Mouse (Mus musculus) neural tube, embryonic 13.5 days (tissue): ENCODE data around the gene Tle3. TPM values are rescaled to one million over a fixed set of nuclear protein-coding genes. Genes with fewer than 3 reads are reported as not detected.

Experiments
- ATAC-seq: fragments of 200-750 bp; cut with Nextera tagmentation; 2 replicates; pipeline ENCODE4 v1.8.0; 2017; ENCODE audit warnings: low read depth, mild to moderate bottlenecking, moderate TSS enrichment, moderate library complexity
- H3K27ac ChIP-seq: fragments of 300-500 bp; sonication (generic); replicated peaks from 2 replicates; pipeline ENCODE4 v1.5.1; 2015; ENCODE audit warnings: moderate library complexity, mild to moderate bottlenecking, inconsistent platforms
- H3K27me3 ChIP-seq: fragments of 300-500 bp; sonication (generic); 2 replicates; pipeline ENCODE4 v1.6.1; 2015; ENCODE audit warnings: mild to moderate bottlenecking, inconsistent platforms
- H3K36me3 ChIP-seq: fragments of 300-500 bp; sonication (generic); 2 replicates; pipeline ENCODE4 v1.6.1; 2015; ENCODE audit warnings: mild to moderate bottlenecking, inconsistent platforms
- H3K4me1 ChIP-seq: fragments of 300-500 bp; sonication (generic); replicated peaks from 2 replicates; pipeline ENCODE4 v1.6.1; 2015; ENCODE audit warnings: inconsistent platforms
- H3K4me2 ChIP-seq: fragments of 300-500 bp; sonication (generic); 2 replicates; pipeline ENCODE4 v1.6.1; 2015; ENCODE audit warnings: inconsistent platforms, mild to moderate bottlenecking, moderate library complexity
- H3K4me3 ChIP-seq: fragments of 300-500 bp; sonication (generic); 2 replicates; pipeline ENCODE4 v1.5.1; 2015; ENCODE audit warnings: mild to moderate bottlenecking, inconsistent platforms
- H3K9ac ChIP-seq: fragments of 300-500 bp; sonication (generic); 2 replicates; pipeline ENCODE4 v1.6.1; 2015; ENCODE audit warnings: moderate library complexity, mild to moderate bottlenecking, inconsistent platforms
- H3K9me3 ChIP-seq: fragments of 300-500 bp; sonication (generic); 2 replicates; pipeline ENCODE4 v1.6.1; 2016; ENCODE audit warnings: inconsistent platforms
- WGBS: fragments of 180-500 bp; shearing (Covaris S2); methylation state at CpG from one replicate; pipeline ENCODE4 v1.1.7; 2015; 5-methylcytosine and 5-hydroxymethylcytosine counted together
- polyA plus RNA-seq: library from polyadenylated mRNA; unstranded; fragments of >200 nt; fragmentation: Nextera tagmentation; extraction: Ambion mirVana; gene quantifications from 2 replicates; pipeline ENCODE4 v1.2.1, GENCODE M21; 2015

Gene Tle3
- polyA plus RNA-seq, 1 experiment from 2014 or later, result 31.1 TPM

GRCm38 (mm10) chr9:61389404-61389701, 17.2 kb downstream of the Tle3 start:
- H3K4me1 ChIP-seq, result peaks cover 84% of the 10 kb centered on the region
- H3K4me3 ChIP-seq, result no peak overlapping the region
- H3K27ac ChIP-seq, result no peak overlapping the region
- no peak overlapping the region for H3K9ac ChIP-seq
- peaks cover 7% of the 10 kb centered on the region; the same call in 1 of the 2 replicates for H3K27me3 ChIP-seq
- peaks cover 45% of the 10 kb centered on the region for H3K36me3 ChIP-seq
- ATAC-seq, result no peak
- 78% methylated on average over 7 of the region's 7 CpGs for WGBS
- H3K4me2 ChIP-seq, result no peak overlapping the region
- no peaks in the 10 kb centered on the region for H3K9me3 ChIP-seq

- Histone ChIP-seq H3K9me3 (no peaks in the 10 kb centered on the region), H3K4me1 (peaks cover 81% of the 10 kb centered on the region), H3K27ac (no peak overlapping the region; the same call in 1 of the 2 replicates), H3K4me3 (no peak overlapping the region), H3K27me3 (peaks cover 12% of the 10 kb centered on the region; the same call in 1 of the 2 replicates), H3K4me2 (no peak overlapping the region), H3K36me3 (peaks cover 62% of the 10 kb centered on the region), H3K9ac (peak overlapping the region; percentile 39; the same call in 1 of the 2 replicates)
- no peak for ATAC-seq
- WGBS, result 56% methylated on average over 5 of the region's 5 CpGs
These were observed 19.6 kb downstream of the Tle3 start for GRCm38 (mm10) chr9:61391570-61392337.

DNA sequence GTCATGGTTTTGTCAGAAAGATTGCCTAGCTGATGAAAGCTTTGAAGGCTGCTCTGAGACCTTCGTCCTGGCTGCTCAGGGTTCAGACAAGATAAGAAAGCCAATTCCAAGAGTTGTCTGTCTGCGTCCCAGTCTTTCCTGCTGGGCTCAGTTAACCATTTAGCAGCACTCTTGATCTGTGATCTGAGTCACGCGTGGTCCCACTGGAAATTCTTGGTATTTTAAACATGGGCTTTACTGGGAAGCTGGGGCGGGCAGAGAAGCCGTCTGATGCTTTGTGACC, 20.1 kb downstream of the Tle3 start:
- H3K4me3 ChIP-seq, result no peak overlapping the region
- H3K4me1 ChIP-seq, result peaks cover 81% of the 10 kb centered on the region
- H3K9ac ChIP-seq, result peak overlapping the region; percentile 39; the same call in 1 of the 2 replicates
- no peak overlapping the region; the same call in 1 of the 2 replicates for H3K27ac ChIP-seq
- no peak for ATAC-seq
- H3K9me3 ChIP-seq, result no peaks in the 10 kb centered on the region
- no peak overlapping the region for H3K4me2 ChIP-seq
- H3K27me3 ChIP-seq, result peaks cover 12% of the 10 kb centered on the region; the same call in 1 of the 2 replicates
- WGBS, result 59% methylated on average over 6 of the region's 6 CpGs
- H3K36me3 ChIP-seq, result peaks cover 59% of the 10 kb centered on the region

GRCm38 (mm10) chr9:61393161-61393560, 21.0 kb downstream of the Tle3 start:
- no peaks in the 10 kb centered on the region for H3K9me3 ChIP-seq
- WGBS, result 82% methylated on average over 6 of the region's 6 CpGs
- peaks cover 12% of the 10 kb centered on the region; the same call in 1 of the 2 replicates for H3K27me3 ChIP-seq
- ATAC-seq, result no peak
- H3K4me3 ChIP-seq, result no peak overlapping the region
- peaks cover 81% of the 10 kb centered on the region for H3K4me1 ChIP-seq
- H3K9ac ChIP-seq, result no peak overlapping the region
- peaks cover 58% of the 10 kb centered on the region for H3K36me3 ChIP-seq
- no peak overlapping the region for H3K4me2 ChIP-seq
- H3K27ac ChIP-seq, result no peak overlapping the region

DNA sequence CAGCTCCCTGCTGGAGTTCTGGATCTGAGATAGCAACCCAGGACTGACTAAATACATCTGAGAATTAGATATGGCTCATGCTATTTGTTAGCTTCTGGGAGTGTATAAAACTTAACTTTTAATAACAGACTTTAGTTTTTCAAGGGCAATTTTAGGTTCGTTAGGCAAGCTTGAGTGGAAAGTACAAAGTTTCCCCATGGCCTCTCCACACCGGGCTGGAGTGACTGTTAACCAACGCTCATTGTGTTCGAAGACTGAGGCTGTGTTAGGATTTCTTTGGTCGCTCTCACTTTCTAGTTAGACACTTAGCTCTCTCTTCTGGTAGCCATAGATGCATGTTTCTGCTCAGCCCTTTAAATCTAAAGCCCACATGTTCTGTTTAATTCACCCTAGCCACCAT, 21.7 kb downstream of the Tle3 start:
- Histone ChIP-seq H3K4me3 (no peak overlapping the region), H3K9me3 (no peaks in the 10 kb centered on the region), H3K36me3 (peaks cover 62% of the 10 kb centered on the region), H3K9ac (no peak overlapping the region), H3K4me1 (peaks cover 81% of the 10 kb centered on the region), H3K4me2 (no peak overlapping the region), H3K27me3 (peaks cover 12% of the 10 kb centered on the region; the same call in 1 of the 2 replicates), H3K27ac (no peak overlapping the region)
- ATAC-seq, result no peak
- 94% methylated on average over 5 of the region's 5 CpGs for whole genome bisulfite sequencing

GRCm38 (mm10) chr9:61395071-61395470, 22.9 kb downstream of the Tle3 start:
- ATAC-seq, result no peak

GRCm38 (mm10) chr9:61396474-61396873, 24.3 kb downstream of the Tle3 start:
- Histone ChIP-seq H3K27me3 (peaks cover 12% of the 10 kb centered on the region; the same call in 1 of the 2 replicates), H3K4me3 (no peak overlapping the region), H3K9ac (peak overlapping the region; percentile 41; the same call in 1 of the 2 replicates), H3K27ac (peak overlapping the region; percentile 53), H3K4me2 (no peak overlapping the region), H3K9me3 (no peaks in the 10 kb centered on the region), H3K36me3 (peaks cover 57% of the 10 kb centered on the region), H3K4me1 (peaks cover 71% of the 10 kb centered on the region)
- WGBS, result 16% methylated on average over 13 of the region's 13 CpGs
- ATAC-seq, result no peak; the same call in 1 of the 2 replicates

More at GRCm38 (mm10) chr9:61395071-61395470, 22.9 kb downstream of the Tle3 start:
- no peak overlapping the region for H3K27ac ChIP-seq
- no peak overlapping the region for H3K4me3 ChIP-seq
- WGBS, result 80% methylated on average over 3 of the region's 3 CpGs
- peaks cover 66% of the 10 kb centered on the region for H3K36me3 ChIP-seq
- peaks cover 72% of the 10 kb centered on the region for H3K4me1 ChIP-seq
- no peak overlapping the region for H3K4me2 ChIP-seq
- no peaks in the 10 kb centered on the region for H3K9me3 ChIP-seq
- H3K9ac ChIP-seq, result no peak overlapping the region
- peaks cover 12% of the 10 kb centered on the region; the same call in 1 of the 2 replicates for H3K27me3 ChIP-seq

DNA sequence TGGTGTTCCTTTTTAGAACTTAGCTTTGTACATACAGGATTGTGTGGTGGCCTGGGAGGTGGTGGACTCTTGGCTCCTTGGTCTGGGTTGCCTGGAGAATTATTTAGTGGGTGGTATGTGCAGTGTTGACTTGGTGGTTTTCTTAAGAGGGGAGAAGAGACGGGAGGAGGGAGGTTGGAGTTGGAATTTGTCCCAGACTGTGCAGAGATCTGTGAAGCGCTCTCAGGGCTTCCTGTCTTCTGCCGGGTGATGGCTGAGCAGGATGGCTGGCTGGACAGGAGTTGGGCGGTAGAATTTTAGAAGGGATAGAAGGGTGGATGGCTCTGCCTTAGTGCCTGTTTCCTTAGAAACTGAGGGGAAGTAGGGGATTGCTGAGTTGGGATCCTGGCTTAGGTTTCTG, 25.0 kb downstream of the Tle3 start:
- Histone ChIP-seq H3K9ac (no peak overlapping the region), H3K27ac (peak overlapping the region; percentile 53), H3K9me3 (no peaks in the 10 kb centered on the region), H3K4me2 (no peak overlapping the region), H3K27me3 (peaks cover 12% of the 10 kb centered on the region; the same call in 1 of the 2 replicates), H3K4me3 (no peak overlapping the region), H3K4me1 (peaks cover 71% of the 10 kb centered on the region), H3K36me3 (peaks cover 63% of the 10 kb centered on the region)
- WGBS, result 67% methylated on average over 4 of the region's 4 CpGs
- ATAC-seq, result no peak

GRCm38 (mm10) chr9:61398160-61398559, 26.0 kb downstream of the Tle3 start:
- ATAC-seq, result no peak
- Histone ChIP-seq H3K4me3 (no peak overlapping the region), H3K27ac (no peak overlapping the region), H3K27me3 (peaks cover 12% of the 10 kb centered on the region; the same call in 1 of the 2 replicates), H3K4me1 (peaks cover 75% of the 10 kb centered on the region), H3K9ac (no peak overlapping the region), H3K9me3 (no peaks in the 10 kb centered on the region), H3K36me3 (peaks cover 68% of the 10 kb centered on the region), H3K4me2 (no peak overlapping the region)
- 90% methylated on average over 9 of the region's 9 CpGs for WGBS

DNA sequence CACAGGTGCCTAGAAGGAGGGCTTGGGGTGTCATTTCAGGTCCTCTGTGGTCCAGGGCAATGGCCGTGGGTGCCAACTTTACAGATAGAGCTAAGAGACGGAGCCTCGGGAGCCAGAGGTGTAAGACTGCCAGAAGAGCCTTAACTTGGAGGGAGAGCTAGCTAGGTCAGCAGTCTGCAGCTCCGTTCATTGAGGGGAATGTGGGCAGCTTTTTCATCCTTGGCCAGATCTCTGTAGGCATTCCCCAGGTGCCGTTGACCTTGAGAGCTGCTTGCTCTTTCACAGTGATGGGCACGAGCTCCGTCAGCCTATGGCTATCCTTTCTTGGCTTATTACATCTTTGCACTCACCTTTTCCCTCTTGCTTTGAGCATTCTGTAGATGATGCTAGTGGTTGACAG, 28.0 kb downstream of the Tle3 start:
- peaks cover 91% of the 10 kb centered on the region for H3K4me1 ChIP-seq
- no peak overlapping the region for H3K9ac ChIP-seq
- WGBS, result 92% methylated on average over 7 of the region's 7 CpGs
- no peaks in the 10 kb centered on the region for H3K27me3 ChIP-seq
- H3K36me3 ChIP-seq, result peaks cover 55% of the 10 kb centered on the region
- no peak overlapping the region for H3K4me3 ChIP-seq
- no peaks in the 10 kb centered on the region for H3K9me3 ChIP-seq
- H3K27ac ChIP-seq, result no peak overlapping the region
- no peak for ATAC-seq
- no peak overlapping the region for H3K4me2 ChIP-seq

DNA sequence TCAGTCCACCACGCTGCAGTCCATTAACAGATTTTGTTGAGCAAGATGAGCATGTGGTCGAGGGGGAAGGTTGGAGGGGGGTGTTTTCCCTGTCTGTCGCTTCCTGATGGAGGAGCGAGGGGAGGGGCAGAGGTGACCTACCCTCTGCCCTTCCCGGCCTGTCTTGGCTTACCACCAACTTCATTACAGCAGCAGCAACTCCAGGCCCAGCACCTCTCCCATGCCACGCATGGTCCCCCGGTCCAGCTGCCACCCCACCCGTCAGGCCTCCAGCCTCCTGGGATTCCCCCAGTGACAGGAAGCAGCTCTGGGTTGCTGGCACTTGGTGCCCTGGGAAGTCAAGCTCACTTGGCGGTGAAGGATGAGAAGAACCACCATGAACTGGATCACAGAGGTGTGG, 29.5 kb downstream of the Tle3 start:
- no peaks in the 10 kb centered on the region for H3K9me3 ChIP-seq
- no peak overlapping the region for H3K27ac ChIP-seq
- peaks cover 91% of the 10 kb centered on the region for H3K4me1 ChIP-seq
- peaks cover 52% of the 10 kb centered on the region for H3K36me3 ChIP-seq
- H3K27me3 ChIP-seq, result no peaks in the 10 kb centered on the region
- WGBS, result 63% methylated on average over 9 of the region's 9 CpGs
- ATAC-seq, result no peak
- no peak overlapping the region for H3K9ac ChIP-seq
- no peak overlapping the region for H3K4me2 ChIP-seq
- H3K4me3 ChIP-seq, result no peak overlapping the region

GRCm38 (mm10) chr9:61402268-61402667, 30.1 kb downstream of the Tle3 start:
- H3K4me3 ChIP-seq, result no peak overlapping the region
- 84% methylated on average over 4 of the region's 4 CpGs for WGBS
- H3K27ac ChIP-seq, result peak overlapping the region; percentile 46; the same call in 1 of the 2 replicates
- no peaks in the 10 kb centered on the region for H3K9me3 ChIP-seq
- peaks cover 58% of the 10 kb centered on the region for H3K36me3 ChIP-seq
- peaks cover 91% of the 10 kb centered on the region for H3K4me1 ChIP-seq
- ATAC-seq, result no peak
- H3K9ac ChIP-seq, result no peak overlapping the region
- H3K27me3 ChIP-seq, result no peaks in the 10 kb centered on the region
- no peak overlapping the region for H3K4me2 ChIP-seq

DNA sequence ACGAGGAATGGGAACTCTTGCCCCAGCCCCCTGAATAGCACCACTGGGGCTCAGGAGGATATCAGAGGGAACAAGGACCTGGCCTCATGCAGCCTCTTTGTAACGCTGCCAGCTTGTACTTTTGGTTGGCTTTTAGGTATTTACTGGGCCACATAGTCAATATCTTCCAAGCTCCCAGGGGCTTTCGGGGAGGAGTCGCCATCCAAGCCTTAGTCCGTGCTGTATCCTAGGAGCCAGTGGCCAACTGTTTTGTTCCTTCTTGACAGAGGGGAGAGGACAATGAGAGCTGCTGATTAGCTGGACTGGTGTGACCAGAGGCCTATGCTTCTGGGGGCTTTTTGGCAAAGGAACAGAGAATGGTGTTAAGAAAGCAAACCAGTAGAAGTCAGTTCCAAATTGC, 30.6 kb downstream of the Tle3 start:
- H3K4me3 ChIP-seq, result no peak overlapping the region
- peaks cover 60% of the 10 kb centered on the region for H3K36me3 ChIP-seq
- no peak overlapping the region for H3K4me2 ChIP-seq
- H3K27me3 ChIP-seq, result no peaks in the 10 kb centered on the region
- H3K27ac ChIP-seq, result peak overlapping the region; percentile 46; the same call in 1 of the 2 replicates
- ATAC-seq, result no peak
- peaks cover 87% of the 10 kb centered on the region for H3K4me1 ChIP-seq
- no peak overlapping the region for H3K9ac ChIP-seq
- 45% methylated on average over 5 of the region's 5 CpGs for WGBS
- no peaks in the 10 kb centered on the region for H3K9me3 ChIP-seq
